Mouse (Mus musculus) brain, embryonic 14.5 days (tissue): Measurements from ENCODE around the gene Zfp652.

ENCODE experiments used
- CTCF ChIP-seq: fragments of 200-500 bp; IDR thresholded peaks from 2 replicates; pipeline ENCODE4 v1.5.1; 2012; ENCODE audit warnings: inconsistent platforms, mild to moderate bottlenecking, moderate library complexity, borderline replicate concordance; ENCODE audit not compliant: insufficient read depth, insufficient read length; ENCODE audit errors: extremely low read depth
- POLR2A ChIP-seq: fragments of 200-500 bp; IDR thresholded peaks from 2 replicates; pipeline ENCODE4 v1.6.1; 2012; ENCODE audit warnings: mild to moderate bottlenecking, inconsistent platforms, borderline replicate concordance; ENCODE audit not compliant: poor library complexity, insufficient read depth, insufficient read length, severe bottlenecking; ENCODE audit errors: extremely low read depth

DNA sequence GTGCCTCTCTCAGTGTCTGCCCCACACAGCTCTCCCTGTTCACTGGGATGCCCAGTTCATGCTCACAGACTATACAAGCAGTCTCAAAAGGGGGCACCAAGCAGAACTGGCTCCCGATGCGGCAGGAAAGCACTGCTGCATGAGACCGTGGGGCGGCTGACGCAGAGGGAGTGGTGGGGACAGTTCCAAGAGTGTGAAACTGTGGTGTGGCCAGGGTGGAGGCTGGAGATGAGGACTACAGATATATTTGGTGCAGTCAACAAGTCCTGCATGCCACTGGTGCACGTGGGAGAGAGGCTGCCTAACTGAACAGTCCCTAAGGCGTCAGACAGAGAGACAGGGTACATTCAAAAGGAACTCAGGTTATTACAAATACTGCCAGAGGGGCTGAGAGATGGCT, 23.5 kb upstream of the Zfp652 start:
- TF ChIP-seq CTCF = no peak
- no peak for TF ChIP-seq POLR2A
